Mouse (Mus musculus): ENCODE measurements at regions not wholly inside any gene's neighbourhood (a gene's known extent, or its start where the extent isn't known, plus 50 kb on each side); places are given as distances from the start of the nearest gene placed in this dataset.

DNA sequence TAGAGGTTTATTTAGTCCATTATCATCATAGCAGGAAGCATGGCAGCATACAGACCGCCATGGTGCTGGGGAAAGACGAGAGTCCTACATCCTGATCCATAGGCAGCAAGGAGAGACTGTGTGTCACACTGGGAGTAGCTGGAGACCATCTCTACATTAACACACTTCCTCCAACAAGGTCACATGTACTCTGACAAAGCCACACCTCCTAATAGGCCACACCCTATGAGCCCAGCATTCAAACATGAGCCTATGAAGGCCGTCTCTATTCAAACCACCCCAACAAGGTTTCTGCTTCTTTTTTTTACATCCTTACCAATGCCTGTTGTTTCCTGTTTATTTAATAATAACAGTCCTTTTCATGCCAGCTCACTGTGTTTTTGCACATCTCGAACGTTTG lies 99.0 kb upstream of the Nebl start:
- 82% methylated on average over 5 of the region's 5 CpGs for WGBS
- DNase-seq (ENCODE audit: low spot score) = no peak

DNA sequence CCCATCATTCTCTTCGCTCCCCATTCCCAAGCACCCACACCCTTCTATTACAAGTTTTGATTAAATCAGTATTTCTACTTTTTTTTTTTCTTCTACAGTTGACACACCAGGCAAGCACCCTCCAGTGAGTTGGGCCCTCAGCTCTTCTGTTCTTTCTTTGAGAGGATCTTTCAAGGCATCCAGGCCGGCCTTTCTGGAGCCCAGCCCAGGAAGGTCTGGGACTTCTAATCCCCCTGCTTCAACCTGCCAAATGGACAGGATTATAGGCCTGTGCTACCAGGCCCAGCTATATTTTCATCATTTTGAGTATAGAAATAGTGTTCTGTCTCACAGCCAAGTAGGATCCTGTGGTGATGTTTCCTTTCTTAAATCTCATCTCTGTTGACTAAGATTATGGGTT lies 94.0 kb upstream of the Nebl start:
- Histone ChIP-seq H3K4me3 (ENCODE audit: low read depth, low read length) (no peak overlapping the region), H3K27ac (ENCODE audit: low read depth, low read length) (no peak overlapping the region), H3K27me3 (ENCODE audit: control insufficient read depth, insufficient read depth, low read length) (no peaks in the 10 kb centered on the region), H3K4me1 (replicated peaks; ENCODE audit: control insufficient read depth, insufficient read depth, low read length) (no peaks in the 10 kb centered on the region), H3K9me3 (ENCODE audit: control insufficient read depth, low read length) (no peaks in the 10 kb centered on the region), H3K9ac (ENCODE audit: low read depth, low read length) (no peak overlapping the region), H3K4me2 (replicated peaks; ENCODE audit: low read depth, low read length) (no peak overlapping the region), H3K36me3 (ENCODE audit: control insufficient read depth, insufficient read depth, low read length) (no peaks in the 10 kb centered on the region)
- no peak for ATAC-seq (ENCODE audit: low FRiP score)
- 89% methylated on average over 2 of the region's 2 CpGs for WGBS
- DNase-seq (ENCODE audit: low spot score) = no peak

More for the DNA sequence above, 99.0 kb upstream of the Nebl start:
- no peak overlapping the region for H3K9ac ChIP-seq (ENCODE audit: low read depth, low read length)
- H3K9me3 ChIP-seq (ENCODE audit: control insufficient read depth, low read length) = no peaks in the 10 kb centered on the region
- no peak for ATAC-seq (ENCODE audit: low FRiP score)
- H3K27me3 ChIP-seq (ENCODE audit: control insufficient read depth, insufficient read depth, low read length) = no peaks in the 10 kb centered on the region
- H3K27ac ChIP-seq (ENCODE audit: low read depth, low read length) = no peak overlapping the region
- H3K4me1 ChIP-seq (replicated peaks; ENCODE audit: control insufficient read depth, insufficient read depth, low read length) = no peaks in the 10 kb centered on the region
- no peak overlapping the region for H3K4me3 ChIP-seq (ENCODE audit: low read depth, low read length)
- no peak overlapping the region for H3K4me2 ChIP-seq (replicated peaks; ENCODE audit: low read depth, low read length)
- H3K36me3 ChIP-seq (ENCODE audit: control insufficient read depth, insufficient read depth, low read length) = no peaks in the 10 kb centered on the region

DNA sequence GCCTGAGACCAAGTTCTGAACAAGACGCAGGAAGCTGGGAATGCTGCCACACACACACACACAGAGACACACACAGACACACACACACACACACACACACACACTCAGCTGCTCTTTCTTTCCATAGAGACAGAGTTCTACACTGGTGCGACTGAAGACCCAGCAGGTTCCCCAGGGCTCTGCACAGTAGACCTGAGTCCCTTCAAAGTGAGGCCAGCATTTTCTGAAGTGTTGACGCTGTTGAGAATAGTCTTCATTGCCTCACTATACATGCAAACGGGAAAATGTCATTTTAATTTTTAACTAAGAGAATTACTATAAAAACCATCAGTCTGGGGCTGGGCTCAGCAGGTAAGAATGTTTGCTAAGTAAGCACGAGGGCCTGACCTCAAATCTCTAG lies 92.9 kb upstream of the Nebl start:
- ATAC-seq (ENCODE audit: low FRiP score) (no peak), DNase-seq (ENCODE audit: low spot score) (no peak)
- Histone ChIP-seq H3K9ac (ENCODE audit: low read depth, low read length) (no peak overlapping the region), H3K36me3 (ENCODE audit: control insufficient read depth, insufficient read depth, low read length) (no peaks in the 10 kb centered on the region), H3K4me2 (replicated peaks; ENCODE audit: low read depth, low read length) (no peak overlapping the region), H3K27me3 (ENCODE audit: control insufficient read depth, insufficient read depth, low read length) (no peaks in the 10 kb centered on the region), H3K4me3 (ENCODE audit: low read depth, low read length) (no peak overlapping the region), H3K9me3 (ENCODE audit: control insufficient read depth, low read length) (no peaks in the 10 kb centered on the region), H3K4me1 (replicated peaks; ENCODE audit: control insufficient read depth, insufficient read depth, low read length) (no peaks in the 10 kb centered on the region), H3K27ac (ENCODE audit: low read depth, low read length) (no peak overlapping the region)
- WGBS = 90% methylated on average over 5 of the region's 5 CpGs

DNA sequence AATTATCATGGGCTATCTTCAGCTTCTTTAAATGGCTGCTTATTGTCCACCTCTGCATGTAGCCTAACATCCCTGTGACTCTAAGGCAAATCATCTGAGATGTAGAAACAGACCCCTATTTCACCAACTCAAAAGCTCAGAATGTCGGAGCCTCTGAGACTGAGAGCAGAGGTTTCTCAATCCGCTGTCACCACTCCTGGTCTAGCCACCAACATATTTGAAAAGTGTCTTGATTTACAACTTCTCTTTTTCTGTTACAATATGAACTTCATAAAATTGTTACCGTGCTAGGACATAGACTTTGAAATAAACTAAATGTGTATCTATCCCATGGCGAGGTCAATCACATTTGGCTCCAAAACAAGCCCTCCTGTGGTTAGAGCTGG lies 91.3 kb upstream of the Nebl start:
- Histone ChIP-seq H3K36me3 (ENCODE audit: control insufficient read depth, insufficient read depth, low read length) (no peaks in the 10 kb centered on the region), H3K27ac (ENCODE audit: low read depth, low read length) (no peak overlapping the region), H3K4me3 (ENCODE audit: low read depth, low read length) (no peak overlapping the region), H3K4me2 (replicated peaks; ENCODE audit: low read depth, low read length) (no peak overlapping the region), H3K9me3 (ENCODE audit: control insufficient read depth, low read length) (no peaks in the 10 kb centered on the region), H3K27me3 (ENCODE audit: control insufficient read depth, insufficient read depth, low read length) (no peaks in the 10 kb centered on the region), H3K9ac (ENCODE audit: low read depth, low read length) (no peak overlapping the region), H3K4me1 (replicated peaks; ENCODE audit: control insufficient read depth, insufficient read depth, low read length) (no peaks in the 10 kb centered on the region)
- DNase-seq (ENCODE audit: low spot score) (no peak), ATAC-seq (ENCODE audit: low FRiP score) (no peak)
- 90% methylated on average over 4 of the region's 4 CpGs for WGBS

DNA sequence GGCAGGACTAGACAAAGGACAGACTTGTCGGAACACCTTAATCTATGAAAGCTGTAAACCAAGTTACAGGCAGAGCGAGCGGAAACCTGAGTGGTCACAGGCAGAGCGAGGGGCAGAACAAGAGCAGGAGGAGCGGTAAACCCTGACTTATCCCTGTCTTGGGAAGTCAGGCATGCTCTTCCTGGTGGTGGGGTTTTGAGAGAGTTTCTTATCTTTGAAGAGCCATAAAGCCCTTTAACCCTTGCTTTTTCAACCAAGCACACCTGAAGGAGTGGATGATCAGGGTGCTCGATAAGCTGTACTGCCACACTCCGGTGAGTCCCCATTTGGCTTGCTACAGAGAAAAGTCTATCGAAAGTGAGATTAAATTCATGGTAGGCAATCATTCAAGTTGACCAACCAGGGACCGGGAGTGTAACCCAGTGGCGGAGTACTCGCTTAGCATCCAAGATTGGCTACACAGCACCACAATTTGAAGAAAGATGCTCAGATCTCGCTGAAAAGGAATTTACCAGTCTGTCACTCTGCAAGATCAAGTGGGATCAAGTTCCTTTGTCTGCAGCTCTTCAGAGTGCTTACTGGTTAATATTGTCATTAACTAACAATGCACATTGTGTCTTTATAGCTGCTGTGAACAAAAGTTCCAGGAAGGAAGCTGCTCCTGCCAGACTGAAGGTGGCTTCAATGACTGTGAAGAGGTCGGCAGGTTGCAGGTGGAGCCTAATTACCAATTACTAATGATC lies 90.8 kb upstream of the Nebl start:
- WGBS = 80% methylated on average over 13 of the region's 13 CpGs

DNA sequence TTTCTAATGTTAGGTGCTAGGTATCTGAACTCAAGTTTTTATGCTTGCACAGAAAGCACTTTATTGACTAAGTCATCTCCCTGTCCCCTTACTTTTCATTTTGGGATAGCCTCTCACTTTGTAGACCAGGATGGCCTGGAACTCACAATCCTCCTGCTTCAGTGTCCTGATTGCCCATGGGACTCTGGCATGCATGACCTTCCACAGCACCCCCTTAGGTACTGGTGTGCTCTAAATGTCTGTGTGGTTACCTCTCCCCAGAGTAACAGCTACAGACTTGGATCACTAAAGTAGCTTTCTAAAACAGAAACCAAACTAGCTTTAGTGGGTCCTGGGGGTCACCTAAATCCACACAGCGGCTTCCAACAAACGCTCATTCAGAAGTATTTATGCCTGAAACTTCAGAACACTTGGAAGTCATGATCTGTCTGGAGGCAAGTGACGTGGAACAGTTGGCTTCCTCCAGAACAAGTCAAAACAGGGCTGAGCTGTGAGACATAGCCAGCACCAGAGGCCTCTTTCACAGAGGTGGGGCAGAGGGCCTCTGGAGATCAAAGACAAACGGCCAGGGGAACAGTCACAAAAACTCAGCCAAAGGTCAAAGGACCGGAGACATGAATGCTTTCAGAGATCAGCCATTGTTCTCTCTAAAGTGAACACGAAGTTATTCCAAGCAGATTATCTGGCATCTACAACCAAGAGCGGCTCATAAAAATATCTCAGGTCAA lies 80.8 kb upstream of the Nebl start:
- H3K27ac ChIP-seq (ENCODE audit: low read depth, low read length) = no peak overlapping the region
- DNase-seq (ENCODE audit: low spot score) (no peak), ATAC-seq (ENCODE audit: low FRiP score) (no peak)
- no peaks in the 10 kb centered on the region for H3K4me1 ChIP-seq (replicated peaks; ENCODE audit: control insufficient read depth, insufficient read depth, low read length)
- no peaks in the 10 kb centered on the region for H3K27me3 ChIP-seq (ENCODE audit: control insufficient read depth, insufficient read depth, low read length)
- no peaks in the 10 kb centered on the region for H3K36me3 ChIP-seq (ENCODE audit: control insufficient read depth, insufficient read depth, low read length)
- H3K9ac ChIP-seq (ENCODE audit: low read depth, low read length) = no peak overlapping the region
- H3K4me3 ChIP-seq (ENCODE audit: low read depth, low read length) = no peak overlapping the region
- 20% methylated on average over 7 of the region's 7 CpGs for WGBS
- H3K4me2 ChIP-seq (replicated peaks; ENCODE audit: low read depth, low read length) = no peak overlapping the region
- no peaks in the 10 kb centered on the region for H3K9me3 ChIP-seq (ENCODE audit: control insufficient read depth, low read length)

More for the DNA sequence above, 90.8 kb upstream of the Nebl start:
- H3K27ac ChIP-seq (ENCODE audit: low read depth, low read length) = no peak overlapping the region
- no peak overlapping the region for H3K4me3 ChIP-seq (ENCODE audit: low read depth, low read length)
- ATAC-seq (ENCODE audit: low FRiP score) = no peak
- H3K27me3 ChIP-seq (ENCODE audit: control insufficient read depth, insufficient read depth, low read length) = no peaks in the 10 kb centered on the region
- no peaks in the 10 kb centered on the region for H3K4me1 ChIP-seq (replicated peaks; ENCODE audit: control insufficient read depth, insufficient read depth, low read length)
- H3K36me3 ChIP-seq (ENCODE audit: control insufficient read depth, insufficient read depth, low read length) = no peaks in the 10 kb centered on the region
- no peak overlapping the region for H3K9ac ChIP-seq (ENCODE audit: low read depth, low read length)
- no peak for DNase-seq (ENCODE audit: low spot score)
- no peaks in the 10 kb centered on the region for H3K9me3 ChIP-seq (ENCODE audit: control insufficient read depth, low read length)
- H3K4me2 ChIP-seq (replicated peaks; ENCODE audit: low read depth, low read length) = no peak overlapping the region

Data from hindbrain, embryonic 11.5 days (tissue).